Mouse (Mus musculus): Measurements from ENCODE around the gene Fam126a.

DNA sequence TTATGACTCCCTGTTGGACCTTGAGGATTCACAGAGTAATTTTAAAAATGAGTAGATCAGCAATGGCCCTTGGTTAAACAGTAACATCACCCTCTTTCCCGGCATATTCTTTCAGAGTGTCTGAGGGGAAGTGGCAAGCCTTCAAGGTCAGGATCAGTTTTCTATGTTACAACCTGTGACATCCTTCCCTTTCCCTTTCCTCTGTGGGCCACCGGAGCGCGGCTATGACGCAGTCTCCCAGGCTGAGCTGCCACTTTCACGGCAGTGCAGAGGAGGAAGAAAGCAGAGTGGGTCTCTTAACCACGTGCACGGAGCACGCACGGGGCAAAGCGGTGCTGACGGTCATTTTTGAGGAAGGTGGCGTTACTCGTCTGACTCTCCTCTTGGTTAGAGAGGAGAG lies 52.0 kb downstream of the Fam126a start:
- TF ChIP-seq MAX (IDR thresholded peaks at IDR 0.05; ENCODE audit: low read depth) (no peak), USF1 (IDR thresholded peaks at IDR 0.05; ENCODE audit: low read depth) (no peak), POLR2A (IDR thresholded peaks at IDR 0.05; ENCODE audit: insufficient read length, low read depth) (no peak), MYOD1 (IDR thresholded peaks at IDR 0.05; ENCODE audit: control insufficient read depth in 1 of 3, insufficient read length in 2 of 3, low read depth in 2 of 3) (no peak), CEBPB (IDR thresholded peaks at IDR 0.05; ENCODE audit: insufficient read depth, poor library complexity, severe bottlenecking) (no peak), SRF (IDR thresholded peaks at IDR 0.05; ENCODE audit: control insufficient read depth, insufficient read length, low read depth) (no peak), POLR2AphosphoS2 (IDR thresholded peaks at IDR 0.05; ENCODE audit: insufficient read length, low read depth) (no peak)

Data from myocyte (in vitro differentiated cells).